ENCODE assay signal across 26 mouse cellular contexts in the genomic region with DNA sequence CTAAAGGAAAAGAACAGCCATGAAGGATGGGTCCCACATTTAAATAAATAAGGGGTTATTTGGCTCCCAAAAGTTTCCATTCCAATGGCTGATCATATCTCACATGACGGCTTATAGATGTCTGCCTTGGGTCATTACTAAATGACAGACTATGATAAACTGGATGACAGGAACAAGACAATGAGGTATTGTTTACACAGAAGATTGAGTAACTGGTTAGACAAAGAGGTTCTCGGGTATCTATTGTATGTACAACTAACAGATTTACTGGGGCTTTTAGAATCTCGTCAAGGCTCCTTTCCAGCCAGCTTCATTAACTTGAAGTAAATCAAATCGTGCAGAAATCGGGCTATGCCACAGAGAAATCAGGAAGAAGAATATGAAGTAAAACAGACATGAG.
DNase-seq lines count a peak whose midpoint lies in the region; ATAC-seq and TF ChIP-seq lines count a peak whose summit lies in the region.
"Had no signal": no experiment of that assay in that cellular context is flagged by ENCODE, and none has a peak within 500 bp of the region (broad histone marks: within the 10 kb centered on the region; RNA-seq: fewer than 3 reads in every experiment).

No protein-coding gene starts in this region.

- no peaks in the 10 kb centered on the region for H3K36me3 ChIP-seq in lung, embryonic 14.5 days (ENCODE audit: insufficient read depth)
- H3K36me3 ChIP-seq in forebrain, postnatal 0 days (ENCODE audit: insufficient read depth): no peaks in the 10 kb centered on the region
- H3K36me3 ChIP-seq: embryonic facial prominence, embryonic 13.5 days; embryonic facial prominence, embryonic 15.5 days; forebrain, embryonic 10.5 days; forebrain, embryonic 12.5 days; G1E had no signal

- no peak overlapping the region for H3K4me2 ChIP-seq in lung, embryonic 14.5 days
- H3K4me2 ChIP-seq in forebrain, postnatal 0 days (ENCODE audit: low read depth): no peak overlapping the region
- H3K4me2 ChIP-seq: embryonic facial prominence, embryonic 13.5 days; embryonic facial prominence, embryonic 15.5 days; forebrain, embryonic 12.5 days had no signal

- DNase-seq in lung, embryonic 14.5 days: peak; percentile 30
- DNase-seq in lung, adult 18-20 months: no peak
- peak; percentile 53 for DNase-seq in retina, embryonic 14.5 days (ENCODE audit: low spot score)
- DNase-seq in right cerebral cortex, adult 2 months (ENCODE audit: low spot score in 2 of 2): no peak
- no peak for DNase-seq in forebrain, postnatal 0 days
- DNase-seq: adrenal gland, adult 2 months; adrenal gland, postnatal 10 days; adrenal gland, postnatal 25 days; B cell, adult 2 months; cerebellum, adult 11 months; cerebellum, adult 18-20 months; cerebellum, adult 8-10 months; cerebellum, adult 9-11 months; cerebellum, postnatal 14 days; cerebellum, postnatal 36 days; embryo, embryonic 11 days had no signal

- no peaks in the 10 kb centered on the region for H3K4me1 ChIP-seq in lung, embryonic 14.5 days (ENCODE audit: insufficient read depth)
- no peaks in the 10 kb centered on the region for H3K4me1 ChIP-seq in forebrain, postnatal 0 days (ENCODE audit: insufficient read depth)
- H3K4me1 ChIP-seq: embryonic facial prominence, embryonic 13.5 days; embryonic facial prominence, embryonic 15.5 days; forebrain, embryonic 12.5 days had no signal

- H3K9me3 ChIP-seq in lung, embryonic 14.5 days (ENCODE audit: low read depth, low read length): no peaks in the 10 kb centered on the region
- no peaks in the 10 kb centered on the region for H3K9me3 ChIP-seq in forebrain, postnatal 0 days (ENCODE audit: low read length)
- H3K9me3 ChIP-seq: embryonic facial prominence, embryonic 13.5 days; embryonic facial prominence, embryonic 15.5 days; forebrain, embryonic 10.5 days; forebrain, embryonic 12.5 days had no signal

- H3K27ac ChIP-seq in lung, embryonic 14.5 days (ENCODE audit: low read depth): no peak overlapping the region
- H3K27ac ChIP-seq in forebrain, postnatal 0 days (ENCODE audit: low read depth, low read length): no peak overlapping the region
- H3K27ac ChIP-seq: embryonic facial prominence, embryonic 13.5 days; embryonic facial prominence, embryonic 15.5 days; forebrain, embryonic 10.5 days; forebrain, embryonic 12.5 days had no signal

- H3K4me3 ChIP-seq in lung, embryonic 14.5 days (ENCODE audit: low read depth, low read length): no peak overlapping the region
- H3K4me3 ChIP-seq in forebrain, postnatal 0 days (ENCODE audit: low read depth, low read length): no peak overlapping the region
- H3K4me3 ChIP-seq: embryonic facial prominence, embryonic 13.5 days; embryonic facial prominence, embryonic 15.5 days; erythroblast, embryonic 14.5 days; forebrain, embryonic 10.5 days; forebrain, embryonic 12.5 days had no signal

- H3K9ac ChIP-seq in lung, embryonic 14.5 days: no peak overlapping the region
- H3K9ac ChIP-seq in forebrain, postnatal 0 days: no peak overlapping the region
- H3K9ac ChIP-seq: embryonic facial prominence, embryonic 13.5 days; embryonic facial prominence, embryonic 15.5 days; forebrain, embryonic 12.5 days had no signal

- H3K27me3 ChIP-seq in lung, embryonic 14.5 days (ENCODE audit: insufficient read depth, low read length): no peaks in the 10 kb centered on the region
- H3K27me3 ChIP-seq in forebrain, postnatal 0 days (ENCODE audit: insufficient read depth, low read length): no peaks in the 10 kb centered on the region
- H3K27me3 ChIP-seq: CH12.LX; embryonic facial prominence, embryonic 13.5 days; embryonic facial prominence, embryonic 15.5 days; forebrain, embryonic 12.5 days had no signal

- no peak for ATAC-seq in lung, embryonic 14.5 days (ENCODE audit: insufficient read depth)
- ATAC-seq in forebrain, postnatal 0 days: no peak
- ATAC-seq: CD4-positive, CD25-positive, alpha-beta regulatory T cell, adult 4 months; forebrain, embryonic 14.5 days; forebrain, embryonic 16.5 days had no signal

- 31% methylated on average over 5 of the region's 5 CpGs for WGBS in lung, embryonic 14.5 days
- 31% methylated on average over 5 of the region's 5 CpGs for WGBS in forebrain, postnatal 0 days

- TF ChIP-seq CTCF in lung, embryonic 14.5 days (IDR thresholded peaks at IDR 0.05; ENCODE audit: low read depth): no peak
- no peak for TF ChIP-seq CTCF in forebrain, postnatal 0 days (IDR thresholded peaks at IDR 0.05; ENCODE audit: low read depth)

Comparison
In these comparisons a context has a peak if more than half of its experiments do, and no peak if none do; other contexts are left out.
1. DNase-seq: peak in lung, embryonic 14.5 days (single experiment) and retina, embryonic 14.5 days (single experiment); none in lung, adult 18-20 months (0 of 2), right cerebral cortex, adult 2 months (0 of 2) and forebrain, postnatal 0 days (single experiment).